Mouse (Mus musculus): ENCODE measurements around the gene Tmem245. TPM values are rescaled to one million over a fixed set of nuclear protein-coding genes. Genes with fewer than 3 reads are reported as not detected.
A peak's percentile ranks its signal among the peaks of the same experiment; 100 is the strongest.

Gene Tmem245
- polyA plus RNA-seq, 1 experiment from 2014 or later, result 6.8 TPM

DNA sequence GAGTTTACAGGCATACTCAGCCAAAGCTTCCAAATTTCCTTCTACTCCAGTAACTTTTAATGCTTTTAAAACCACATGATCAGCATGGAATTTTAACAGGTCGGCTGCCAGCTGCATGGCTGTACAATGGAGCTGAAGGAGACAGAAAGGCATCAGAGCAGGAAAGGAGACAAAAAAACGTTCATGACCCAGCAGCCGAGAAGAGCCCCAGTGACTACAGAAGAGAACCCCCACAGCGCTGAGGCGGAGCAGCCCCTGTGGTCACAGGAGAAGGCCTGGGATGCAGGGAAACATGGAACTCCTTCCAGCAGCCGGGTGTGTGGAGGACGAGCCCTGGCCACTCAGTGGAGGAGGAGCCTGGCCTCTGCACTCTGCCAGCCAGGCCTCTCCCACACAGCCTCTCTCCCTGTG is 117.7 kb downstream of the Tmem245 start:
- no peaks in the 10 kb centered on the region for H3K9me3 ChIP-seq (ENCODE audit: control insufficient read depth, low read length)
- H3K4me1 ChIP-seq (ENCODE audit: control insufficient read depth, insufficient read depth, low read length), result no peaks in the 10 kb centered on the region
- H3K9ac ChIP-seq (ENCODE audit: low read length), result no peak overlapping the region
- peaks cover 2% of the 10 kb centered on the region for H3K36me3 ChIP-seq (ENCODE audit: control insufficient read depth, insufficient read depth, low read length)
- WGBS, result 58% methylated on average over 7 of the region's 7 CpGs
- DNase-seq (ENCODE audit: low spot score, missing footprints), result no peak
- no peak overlapping the region for H3K27ac ChIP-seq (ENCODE audit: low read depth, low read length)
- H3K4me3 ChIP-seq (ENCODE audit: low read depth, low read length), result no peak overlapping the region
- ATAC-seq (ENCODE audit: low FRiP score), result no peak
- H3K27me3 ChIP-seq (ENCODE audit: control insufficient read depth, insufficient read depth, low read length), result no peaks in the 10 kb centered on the region
- no peak overlapping the region for H3K4me2 ChIP-seq

DNA sequence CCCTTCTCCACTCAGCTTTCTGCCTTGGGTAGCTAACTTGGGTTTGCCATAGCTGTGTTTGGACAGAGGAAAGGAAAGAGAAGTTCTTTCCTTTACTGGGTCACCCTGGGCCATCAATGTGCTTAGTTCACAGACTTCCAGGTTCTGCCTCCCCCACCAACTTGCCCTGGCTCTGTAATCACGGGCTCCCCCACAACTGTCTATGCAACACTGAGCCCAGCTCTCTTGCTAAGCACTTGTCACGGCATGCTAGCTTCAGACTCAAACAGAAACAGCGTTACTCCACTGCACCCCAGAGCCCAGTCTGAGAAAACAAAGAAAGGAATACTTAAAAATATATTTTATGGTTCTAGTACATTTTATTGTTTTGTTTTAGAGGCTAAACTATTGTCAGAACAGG is 118.3 kb downstream of the Tmem245 start:
- 81% methylated on average over 3 of the region's 3 CpGs for WGBS
- DNase-seq (ENCODE audit: low spot score, missing footprints), result no peak
- Histone ChIP-seq H3K4me3 (ENCODE audit: low read depth, low read length) (no peak overlapping the region), H3K9me3 (ENCODE audit: control insufficient read depth, low read length) (no peaks in the 10 kb centered on the region), H3K9ac (ENCODE audit: low read length) (no peak overlapping the region), H3K4me1 (ENCODE audit: control insufficient read depth, insufficient read depth, low read length) (no peaks in the 10 kb centered on the region), H3K27ac (ENCODE audit: low read depth, low read length) (no peak overlapping the region), H3K36me3 (ENCODE audit: control insufficient read depth, insufficient read depth, low read length) (peaks cover 2% of the 10 kb centered on the region), H3K4me2 (no peak overlapping the region), H3K27me3 (ENCODE audit: control insufficient read depth, insufficient read depth, low read length) (no peaks in the 10 kb centered on the region)
- no peak for ATAC-seq (ENCODE audit: low FRiP score)

DNA sequence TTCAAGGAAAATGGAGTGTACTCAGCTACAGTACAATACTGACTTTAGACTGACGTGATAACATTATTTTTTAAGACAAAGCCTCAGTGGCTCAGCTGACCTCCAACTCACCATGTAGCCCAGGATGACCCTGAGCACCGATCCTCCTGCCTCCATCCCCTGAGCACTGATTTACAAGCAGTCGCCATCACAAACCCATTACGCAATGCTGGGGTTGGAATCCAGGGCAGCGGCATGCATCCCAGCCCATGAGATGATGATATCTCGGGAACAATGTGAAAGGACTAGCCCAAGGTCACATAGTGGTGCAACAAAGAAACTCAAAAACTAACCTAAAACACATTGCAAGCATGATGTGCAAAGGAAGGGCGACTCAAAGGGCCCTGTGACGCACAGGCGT is 123.0 kb downstream of the Tmem245 start:
- WGBS, result 94% methylated on average over 9 of the region's 9 CpGs
- H3K4me3 ChIP-seq (ENCODE audit: low read depth, low read length), result no peak overlapping the region
- H3K36me3 ChIP-seq (ENCODE audit: control insufficient read depth, insufficient read depth, low read length), result no peaks in the 10 kb centered on the region
- no peak for ATAC-seq (ENCODE audit: low FRiP score)
- no peaks in the 10 kb centered on the region for H3K9me3 ChIP-seq (ENCODE audit: control insufficient read depth, low read length)
- H3K27ac ChIP-seq (ENCODE audit: low read depth, low read length), result no peak overlapping the region
- no peaks in the 10 kb centered on the region for H3K27me3 ChIP-seq (ENCODE audit: control insufficient read depth, insufficient read depth, low read length)
- DNase-seq (ENCODE audit: low spot score, missing footprints), result no peak
- H3K4me1 ChIP-seq (ENCODE audit: control insufficient read depth, insufficient read depth, low read length), result no peaks in the 10 kb centered on the region
- no peak overlapping the region for H3K4me2 ChIP-seq
- H3K9ac ChIP-seq (ENCODE audit: low read length), result no peak overlapping the region

DNA sequence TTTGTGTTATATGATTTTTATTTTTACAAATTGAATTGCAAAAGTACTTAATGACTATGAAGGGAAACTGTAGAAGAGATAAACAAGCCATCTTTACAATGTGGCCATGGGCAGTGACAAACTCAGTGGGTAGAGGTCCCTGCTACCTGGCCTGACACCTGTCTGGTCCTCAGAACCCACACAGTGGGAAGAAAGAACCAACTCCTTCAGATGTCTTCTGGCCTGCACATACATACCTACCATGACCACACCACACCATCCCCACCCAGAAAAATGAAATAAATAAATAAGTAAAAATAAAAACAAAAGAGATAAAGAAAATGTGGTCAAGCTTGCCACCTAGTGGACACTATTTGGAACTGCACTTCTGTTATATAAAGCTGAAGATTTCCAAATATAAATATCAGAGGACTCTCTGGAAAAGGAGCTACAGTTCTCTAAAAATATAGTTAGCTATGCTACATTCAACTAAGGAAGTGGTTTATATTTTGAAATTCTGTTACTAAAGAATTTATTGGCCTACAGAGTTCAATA is 127.2 kb downstream of the Tmem245 start:
- Histone ChIP-seq H3K27ac (ENCODE audit: low read depth, low read length) (no peak overlapping the region), H3K27me3 (ENCODE audit: control insufficient read depth, insufficient read depth, low read length) (no peaks in the 10 kb centered on the region), H3K4me2 (no peak overlapping the region), H3K9me3 (ENCODE audit: control insufficient read depth, low read length) (no peaks in the 10 kb centered on the region), H3K9ac (ENCODE audit: low read length) (no peak overlapping the region), H3K36me3 (ENCODE audit: control insufficient read depth, insufficient read depth, low read length) (no peaks in the 10 kb centered on the region), H3K4me1 (ENCODE audit: control insufficient read depth, insufficient read depth, low read length) (no peaks in the 10 kb centered on the region), H3K4me3 (ENCODE audit: low read depth, low read length) (no peak overlapping the region)
- ATAC-seq (ENCODE audit: low FRiP score) (no peak), DNase-seq (ENCODE audit: low spot score, missing footprints) (no peak)

MicroRNA genes within 50 kb of the gene (microRNA counts, 519-probe panel; counts per million panel counts)
- 5,576 counts per million, percentile 73 among the panel's probes with 10 or more counts for microRNA mmu-miR-32

Small RNA genes within 50 kb of the gene (microRNA-seq; reads per million reads assigned to microRNA genes)
- 684 reads per million, percentile 74 among the genes with 10 or more reads in this experiment for gene Mir32

Other genes with a start within 250 kb of the Tmem245 start
- 0.14 TPM in 1 of 2 replicates, not detected in the other for gene Gm26657, start 207.4 kb downstream of the Tmem245 start, polyA plus RNA-seq (2014; fragmentation: Nextera tagmentation; extraction: Ambion mirVana)
- not detected in 2 replicates for gene Actl7b, start 206.0 kb downstream of the Tmem245 start, polyA plus RNA-seq (2014; fragmentation: Nextera tagmentation; extraction: Ambion mirVana)
- gene Actl7a, start 204.0 kb downstream of the Tmem245 start, polyA plus RNA-seq (2014; fragmentation: Nextera tagmentation; extraction: Ambion mirVana), result 0.11 TPM in 1 of 2 replicates, not detected in the other
- gene Elp1, start 145.1 kb downstream of the Tmem245 start, polyA plus RNA-seq (2014; fragmentation: Nextera tagmentation; extraction: Ambion mirVana), result 102 and 109 TPM in 2 replicates
- 23.9 and 26.6 TPM in 2 replicates for gene Fam206a, start 145.1 kb downstream of the Tmem245 start, polyA plus RNA-seq (2014; fragmentation: Nextera tagmentation; extraction: Ambion mirVana)
- gene Ctnnal1, start 82.2 kb downstream of the Tmem245 start, polyA plus RNA-seq (2014; fragmentation: Nextera tagmentation; extraction: Ambion mirVana), result 26.1 and 28.8 TPM in 2 replicates
- 6.2 and 6.4 TPM in 2 replicates for gene Frrs1l, start 43.0 kb upstream of the Tmem245 start, polyA plus RNA-seq (2014; fragmentation: Nextera tagmentation; extraction: Ambion mirVana)
- 0.51 and 0.70 TPM in 2 replicates for gene Epb41l4b, start 196.0 kb upstream of the Tmem245 start, polyA plus RNA-seq (2014; fragmentation: Nextera tagmentation; extraction: Ambion mirVana)

All from midbrain, embryonic 11.5 days (tissue).